Mouse (Mus musculus): ENCODE measurements around the gene Leng9.

Leng9 gene

GRCm38 (mm10) chr7:4122783-4123182 is 27.4 kb downstream of the Leng9 start:
- DNase-seq = no peak

- DNase-seq = no peak
Observed at GRCm38 (mm10) chr7:4122076-4122768, 28.0 kb downstream of the Leng9 start.

- no peak for DNase-seq
Observed at GRCm38 (mm10) chr7:4119976-4120921, 29.9 kb downstream of the Leng9 start.

GRCm38 (mm10) chr7:4119344-4119902 is 30.8 kb downstream of the Leng9 start, which contains the start of gene Ttyh1:
Ttyh1 (plus strand) TSS chr7:4119408.
- DNase-seq = peak; percentile 73 to 79

- no peak for DNase-seq
Observed at GRCm38 (mm10) chr7:4117050-4117814, 32.9 kb downstream of the Leng9 start.

- no peak for DNase-seq
Observed at GRCm38 (mm10) chr7:4111766-4112165, 38.4 kb downstream of the Leng9 start.

GRCm38 (mm10) chr7:4103411-4103810 is 46.8 kb downstream of the Leng9 start:
- no peak for DNase-seq

- no peak for DNase-seq
Observed at GRCm38 (mm10) chr7:4101144-4101543, 49.0 kb downstream of the Leng9 start.

GRCm38 (mm10) chr7:4098832-4099231 is 51.3 kb downstream of the Leng9 start:
- DNase-seq = no peak

- no peak for DNase-seq
Observed at GRCm38 (mm10) chr7:4098301-4098700, 51.9 kb downstream of the Leng9 start.

Data from cerebellum, postnatal 36 days (tissue).